Mouse (Mus musculus) MEL (cell line): Measurements from ENCODE around the gene Slc36a3. TPM values are rescaled to one million over a fixed set of nuclear protein-coding genes. Genes with fewer than 3 reads are reported as not detected.

Experiments
- DNase-seq: peaks from one replicate; pipeline ENCODE4 v3.0.0; 2011; ENCODE audit warnings: low read depth, low spot score
- H3K27ac ChIP-seq: 2 replicates; pipeline ENCODE4 v1.5.1; 2012; ENCODE audit warnings: low read depth, mild to moderate bottlenecking, control low read depth, low read length, moderate library complexity; ENCODE audit not compliant: control insufficient read depth
- H3K27me3 ChIP-seq, 2 experiments: fragments of 150-350 bp in 1 of 2; sonication (generic) in 1 of 2; 2 replicates each; pipeline ENCODE4 v1.6.1; 2012; ENCODE audit warnings: low read length in 2 of 2, mild to moderate bottlenecking in 2 of 2, improper control_type of control experiment in 1 of 2, moderate library complexity in 1 of 2; ENCODE audit not compliant: insufficient read depth in 2 of 2, control insufficient read depth in 1 of 2
- H3K36me3 ChIP-seq, 2 experiments: 2 replicates each; pipeline ENCODE4 v1.6.1; 2012 to 2014; ENCODE audit warnings: low read length in 2 of 2, improper control_type of control experiment in 1 of 2, inconsistent platforms in 1 of 2, mild to moderate bottlenecking in 1 of 2; ENCODE audit not compliant: insufficient read depth in 2 of 2, control insufficient read depth in 1 of 2
- H3K4me1 ChIP-seq, 2 experiments: fragments of 150-350 bp in 1 of 2; sonication (generic) in 1 of 2; 2 replicates each; pipeline ENCODE4 v1.6.1; 2012; ENCODE audit warnings: low read length in 2 of 2, improper control_type of control experiment in 1 of 2, mild to moderate bottlenecking in 1 of 2; ENCODE audit not compliant: insufficient read depth in 2 of 2, control insufficient read depth in 1 of 2
- H3K4me3 ChIP-seq, 2 experiments: fragments of 150-350 bp in 1 of 2; sonication (generic) in 1 of 2; 2 replicates each; pipeline ENCODE4 v1.5.1; 2012; ENCODE audit warnings: low read depth in 2 of 2, low read length in 2 of 2, mild to moderate bottlenecking in 2 of 2, moderate library complexity in 2 of 2, control low read depth in 1 of 2, improper control_type of control experiment in 1 of 2; ENCODE audit not compliant: control insufficient read depth in 1 of 2, insufficient read depth in 1 of 2
- H3K79me2 ChIP-seq: 2 replicates; pipeline ENCODE4 v1.6.1; 2012; ENCODE audit warnings: mild to moderate bottlenecking, low read length, moderate library complexity; ENCODE audit not compliant: control insufficient read depth, poor library complexity, insufficient read depth
- H3K9ac ChIP-seq: 2 replicates; pipeline ENCODE4 v1.6.1; 2012; ENCODE audit warnings: low read depth, mild to moderate bottlenecking, control low read depth, low read length, moderate library complexity; ENCODE audit not compliant: control insufficient read depth, poor library complexity, severe bottlenecking
- H3K9me3 ChIP-seq: fragments of 150-350 bp; sonication (generic); replicated peaks from 2 replicates; pipeline ENCODE4 v1.6.1; 2012; ENCODE audit warnings: mild to moderate bottlenecking, low read length, improper control_type of control experiment, moderate library complexity; ENCODE audit not compliant: insufficient read depth
- CHD1 ChIP-seq: IDR thresholded peaks from 2 replicates; pipeline ENCODE4 v1.6.1; 2012; ENCODE audit warnings: low read depth, mild to moderate bottlenecking, inconsistent platforms, low read length, improper control_type of control experiment
- CTCF ChIP-seq, 3 experiments: IDR thresholded peaks in 2 of 3; conservative IDR thresholded peaks in 1 of 3; 2 replicates each; pipeline ENCODE4 v1.5.1; 2011 to 2012; ENCODE audit warnings: low read length in 3 of 3, low read depth in 2 of 3, mild to moderate bottlenecking in 2 of 3, improper control_type of control experiment in 1 of 3, inconsistent platforms in 1 of 3, mixed read lengths in 1 of 3, moderate library complexity in 1 of 3; ENCODE audit not compliant: control insufficient read depth in 1 of 3, insufficient read depth in 1 of 3, poor library complexity in 1 of 3, severe bottlenecking in 1 of 3
- E2F4 ChIP-seq: IDR thresholded peaks from 2 replicates; pipeline ENCODE4 v1.6.1; 2011; ENCODE audit warnings: low read depth, low read length, improper control_type of control experiment, borderline replicate concordance
- EP300 ChIP-seq, 2 experiments: IDR thresholded peaks; 2 replicates each; pipeline ENCODE4 v1.6.1; 2011; ENCODE audit warnings: improper control_type of control experiment in 2 of 2, low read length in 2 of 2, low read depth in 1 of 2, mild to moderate bottlenecking in 1 of 2
- ETS1 ChIP-seq: IDR thresholded peaks from 2 replicates; pipeline ENCODE4 v1.6.1; 2012; ENCODE audit warnings: low read depth, mild to moderate bottlenecking, inconsistent platforms, low read length, improper control_type of control experiment, moderate library complexity
- GABPA ChIP-seq: IDR thresholded peaks from 2 replicates; pipeline ENCODE4 v1.6.1; 2012; ENCODE audit warnings: low read depth, mild to moderate bottlenecking, inconsistent platforms, low read length, improper control_type of control experiment, moderate library complexity
- GATA1 ChIP-seq: IDR thresholded peaks from 2 replicates; pipeline ENCODE4 v1.6.1; 2011; ENCODE audit warnings: low read depth, low read length, improper control_type of control experiment
- HCFC1 ChIP-seq: IDR thresholded peaks from 2 replicates; pipeline ENCODE4 v1.6.1; 2012; ENCODE audit warnings: low read depth, mild to moderate bottlenecking, inconsistent platforms, low read length, improper control_type of control experiment, moderate library complexity
- JUND ChIP-seq: IDR thresholded peaks from 2 replicates; pipeline ENCODE4 v1.6.1; 2011; ENCODE audit warnings: low read depth, mild to moderate bottlenecking, improper control_type of control experiment, low read length
- MAFK ChIP-seq: IDR thresholded peaks from 2 replicates; pipeline ENCODE4 v1.6.1; 2011; ENCODE audit warnings: low read depth, mild to moderate bottlenecking, low read length, improper control_type of control experiment, borderline replicate concordance
- MAX ChIP-seq: IDR thresholded peaks from 2 replicates; pipeline ENCODE4 v1.6.1; 2011; ENCODE audit warnings: low read length, improper control_type of control experiment
- MAZ ChIP-seq: IDR thresholded peaks from 2 replicates; pipeline ENCODE4 v1.6.1; 2012; ENCODE audit warnings: low read depth, mild to moderate bottlenecking, inconsistent platforms, low read length, improper control_type of control experiment
- MXI1 ChIP-seq: IDR thresholded peaks from 2 replicates; pipeline ENCODE4 v1.6.1; 2011; ENCODE audit warnings: mild to moderate bottlenecking, low read depth, low read length, improper control_type of control experiment
- MYB ChIP-seq: IDR thresholded peaks from 2 replicates; pipeline ENCODE4 v1.6.1; 2011; ENCODE audit warnings: mild to moderate bottlenecking, low read depth, low read length, improper control_type of control experiment
- MYC ChIP-seq: IDR thresholded peaks from 2 replicates; pipeline ENCODE4 v1.6.1; 2011; ENCODE audit warnings: low read depth, mild to moderate bottlenecking, low read length, improper control_type of control experiment, moderate library complexity
- NELFE ChIP-seq: IDR thresholded peaks from 2 replicates; pipeline ENCODE4 v1.6.1; 2011; ENCODE audit warnings: low read depth, low read length, improper control_type of control experiment
- NRF1 ChIP-seq: IDR thresholded peaks from 2 replicates; pipeline ENCODE4 v1.6.1; 2014; ENCODE audit warnings: low read depth, mild to moderate bottlenecking, inconsistent platforms, low read length, improper control_type of control experiment, moderate library complexity; ENCODE audit not compliant: poor library complexity, insufficient read depth, severe bottlenecking
- POLR2AphosphoS2 ChIP-seq: IDR thresholded peaks from 2 replicates; pipeline ENCODE4 v1.6.1; 2011; ENCODE audit warnings: low read length, improper control_type of control experiment
- POLR2AphosphoS5 ChIP-seq: IDR thresholded peaks from 2 replicates; pipeline ENCODE4 v1.6.1; 2012; ENCODE audit warnings: low read depth, borderline replicate concordance, mild to moderate bottlenecking, inconsistent platforms, low read length, moderate library complexity, mixed read lengths
- SMC3 ChIP-seq: IDR thresholded peaks from 2 replicates; pipeline ENCODE4 v1.6.1; 2011; ENCODE audit warnings: low read depth, low read length, improper control_type of control experiment
- TBP ChIP-seq: IDR thresholded peaks from 2 replicates; pipeline ENCODE4 v1.8.0; 2011; ENCODE audit warnings: low read depth, low read length, improper control_type of control experiment
- USF1 ChIP-seq: IDR thresholded peaks from 2 replicates; pipeline ENCODE4 v1.6.1; 2014; ENCODE audit warnings: low read depth, mild to moderate bottlenecking, inconsistent platforms, low read length, improper control_type of control experiment, moderate library complexity
- USF2 ChIP-seq, 2 experiments: IDR thresholded peaks; 2 replicates each; pipeline ENCODE4 v1.6.1; 2011 to 2012; ENCODE audit warnings: improper control_type of control experiment in 2 of 2, low read length in 2 of 2, borderline replicate concordance in 1 of 2, inconsistent platforms in 1 of 2, low read depth in 1 of 2, mild to moderate bottlenecking in 1 of 2; ENCODE audit not compliant: insufficient read depth in 1 of 2
- ZMIZ1 ChIP-seq: IDR thresholded peaks from 2 replicates; pipeline ENCODE4 v1.6.1; 2012; ENCODE audit warnings: low read depth, mild to moderate bottlenecking, inconsistent platforms, low read length, improper control_type of control experiment, moderate library complexity
- ZNF384 ChIP-seq: IDR thresholded peaks from 2 replicates; pipeline ENCODE4 v1.6.1; 2012; ENCODE audit warnings: low read depth, mild to moderate bottlenecking, inconsistent platforms, low read length, improper control_type of control experiment
- polyA plus RNA-seq, 2 experiments: library from polyadenylated mRNA; stranded (reverse) in 1 of 2; unstranded in 1 of 2; fragments of >175 nt in 1 of 2; fragments of >200 nt in 1 of 2; gene quantifications; 2 replicates each; pipeline versions ENCODE4 v1.2.1 to v1.2.4; 2012; ENCODE audit warnings: low replicate concordance in 2 of 2, low read depth in 1 of 2; ENCODE audit not compliant: insufficient read length in 2 of 2, insufficient read depth in 1 of 2, missing spikeins in 1 of 2
- total RNA-seq: library from RNA; depleted of rRNA; stranded (reverse); fragments of 300-350 nt; gene quantifications from 2 replicates; pipeline ENCODE4 v1.2.3, GENCODE M21; 2012; rRNA removed

The Slc36a3 gene
- total RNA-seq (0.12 and 0.13 TPM in 2 replicates), polyA plus RNA-seq (under 1 TPM in 1 of 2 experiments, not detected in 1; 0.15 TPM)

- H3K9ac ChIP-seq: no peak within 1 kb of the TSS
- H3K79me2 ChIP-seq: no peaks in the 10 kb centered on the region
- H3K4me3 ChIP-seq: no peak within 1 kb of the TSS
- no peak within 1 kb of the TSS for H3K27ac ChIP-seq
- DNase-seq: no peak
- peaks cover 0 to 7% of the 10 kb centered on the region in 2 experiments; a peak in 2 of 4 replicates for H3K36me3 ChIP-seq
- H3K9me3 ChIP-seq: no peaks in the 10 kb centered on the region
- TF ChIP-seq E2F4 (no peak), MYC (no peak), POLR2AphosphoS5 (no peak), ZNF384 (no peak), MYB (no peak), CHD1 (no peak), USF1 (no peak), TBP (no peak)
- peaks cover 18 to 32% of the 10 kb centered on the region in 2 experiments for H3K4me1 ChIP-seq
- H3K27me3 ChIP-seq: no peaks in the 10 kb centered on the region
These were observed at the start of gene Slc36a3 for GRCm38 (mm10) chr11:55151608-55152007. Slc36a3 (minus strand) TSS chr11:55151708.

DNA sequence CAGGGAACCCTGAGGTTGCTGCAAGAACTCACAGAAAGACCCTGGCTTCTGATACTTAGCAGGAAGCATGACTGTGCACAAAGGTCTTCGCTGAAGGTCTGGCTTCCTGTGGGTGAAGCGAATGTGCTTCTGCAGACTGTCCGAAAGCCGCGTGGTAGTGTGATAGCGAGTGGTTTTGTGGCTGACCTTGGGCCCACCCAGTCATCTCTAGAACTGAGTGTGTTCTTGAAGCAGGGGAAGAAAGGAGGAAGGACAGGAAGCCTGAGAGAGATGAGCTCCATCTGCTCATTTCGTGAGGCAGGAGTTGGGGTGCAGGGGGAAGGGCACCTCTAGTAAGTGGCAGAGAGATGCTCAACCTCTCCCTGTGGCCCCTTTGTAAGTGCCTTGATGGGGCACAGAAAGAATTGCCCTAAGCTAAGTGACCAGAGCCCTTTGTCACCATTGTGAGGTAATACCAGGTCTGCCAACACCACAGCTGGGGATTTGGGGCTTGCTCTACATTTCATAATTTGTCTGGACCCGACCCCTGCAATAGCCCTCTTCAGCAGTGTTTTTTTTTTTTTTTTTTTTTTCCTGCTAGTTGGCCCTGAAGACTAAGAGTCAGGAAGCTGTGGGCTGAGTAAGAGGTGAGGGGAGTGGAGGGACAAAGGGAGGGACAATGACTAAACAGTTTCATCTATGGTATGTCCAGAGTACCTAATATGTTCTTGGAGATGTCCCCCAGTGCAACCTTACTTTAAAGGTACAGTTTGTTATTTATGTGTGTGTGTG lies 46.4 kb upstream of the Slc36a3 start:
- H3K9ac ChIP-seq: no peak overlapping the region
- no peaks in the 10 kb centered on the region for H3K36me3 ChIP-seq
- H3K4me3 ChIP-seq: no peak overlapping the region
- no peaks in the 10 kb centered on the region for H3K9me3 ChIP-seq
- peak; percentile 35 for DNase-seq
- H3K4me1 ChIP-seq: peaks cover 0 to 15% of the 10 kb centered on the region in 2 experiments; a peak in 2 of 4 replicates
- H3K79me2 ChIP-seq: no peaks in the 10 kb centered on the region
- peaks cover 0 to 3% of the 10 kb centered on the region in 2 experiments for H3K27me3 ChIP-seq
- H3K27ac ChIP-seq: no peak overlapping the region
- TF ChIP-seq MYC (0 out of 2 replicates have a peak, but pooled peaks have one; percentile 32), MAX (peak; percentile 51; the same call in 1 of the 2 replicates), HCFC1 (no peak), ZMIZ1 (no peak), POLR2AphosphoS2 (no peak)
- TF ChIP-seq, all 39 proteins: peak for 2

GRCm38 (mm10) chr11:55197086-55197485 lies 45.6 kb upstream of the Slc36a3 start:
- no peaks in the 10 kb centered on the region for H3K9me3 ChIP-seq
- H3K9ac ChIP-seq: no peak overlapping the region
- no peaks in the 10 kb centered on the region for H3K36me3 ChIP-seq
- H3K4me1 ChIP-seq: peaks cover 0 to 15% of the 10 kb centered on the region in 2 experiments; a peak in 2 of 4 replicates
- peaks cover 0 to 3% of the 10 kb centered on the region in 2 experiments for H3K27me3 ChIP-seq
- H3K27ac ChIP-seq: no peak overlapping the region
- H3K4me3 ChIP-seq: no peak overlapping the region
- no peaks in the 10 kb centered on the region for H3K79me2 ChIP-seq
- DNase-seq: no peak
- TF ChIP-seq EP300 (IDR thresholded peaks at IDR 0.05; ENCODE audit: low read depth in 1 of 2, low read length in 2 of 2) (no peak), GATA1 (no peak), NELFE (no peak), MAZ (no peak), ETS1 (no peak), MAFK (no peak), USF2 (IDR thresholded peaks at IDR 0.05; ENCODE audit: borderline replicate concordance in 1 of 2, insufficient read depth in 1 of 2, low read depth in 1 of 2, low read length in 2 of 2) (no peak), GABPA (no peak), TBP (no peak), SMC3 (no peak), E2F4 (no peak), CTCF (IDR thresholded peaks at IDR 0.05 in 2 of 3, conservative IDR thresholded peaks at IDR 0.05 in 1 of 3; ENCODE audit: control insufficient read depth in 1 of 3, insufficient read depth in 1 of 3, low read depth in 2 of 3, low read length in 3 of 3, poor library complexity in 1 of 3, severe bottlenecking in 1 of 3) (no peak), ZNF384 (no peak), MXI1 (no peak), NRF1 (no peak), JUND (no peak)
